Mouse (Mus musculus) thymus, postnatal 25 days (tissue): ENCODE results near the gene Nin.
"Not testable (repeated sequence)": the region's sequence is repeated elsewhere in the genome, so short reads cannot be mapped to it uniquely, and the experiment has no call there.

Source experiments
- DNase-seq: peaks from one replicate; pipeline ENCODE4 v3.0.0; 2022

The Nin gene

DNA sequence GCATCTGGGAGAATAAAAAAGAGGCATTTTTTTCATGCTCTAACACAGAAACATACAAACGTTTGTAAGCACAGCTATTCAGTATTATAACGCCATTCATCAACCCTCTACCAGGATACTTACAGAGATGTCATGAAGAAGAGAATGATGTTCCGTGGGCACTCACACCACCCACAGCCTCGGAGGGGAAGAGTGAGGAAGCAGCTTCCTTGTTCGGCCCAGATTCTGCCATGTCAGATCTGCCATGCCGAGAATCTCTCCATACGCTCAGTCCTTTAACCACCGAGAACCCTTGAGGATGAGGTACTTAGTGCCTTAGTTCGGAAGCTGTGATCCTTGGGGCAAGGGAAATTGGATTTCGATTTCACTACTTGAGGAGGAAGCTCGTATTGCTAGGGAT lies at the start of gene Nin:
TSS of gene Nin (minus strand) at position 367 of the 400 bp plus-strand sequence.
- DNase-seq: no peak

DNA sequence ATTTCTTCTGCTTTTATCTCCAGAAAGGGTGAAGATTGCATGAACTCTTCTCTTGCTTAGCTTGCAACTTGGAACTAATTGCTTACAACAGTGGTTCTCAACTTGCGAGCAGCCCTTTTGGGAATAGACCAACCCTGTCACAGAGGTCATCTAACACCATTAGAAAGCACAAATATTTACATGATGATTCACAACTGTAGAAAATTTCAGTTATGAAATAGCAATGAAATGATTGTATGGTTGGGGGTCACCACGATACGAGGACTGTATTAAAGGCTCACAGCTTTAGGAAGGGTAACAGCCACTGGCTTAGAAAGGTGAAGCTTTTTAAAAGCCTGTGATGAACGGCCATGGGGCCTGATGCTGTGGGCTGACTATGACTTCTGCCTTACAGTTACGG lies 47.5 kb upstream of the Nin start:
- no peak for DNase-seq

DNA sequence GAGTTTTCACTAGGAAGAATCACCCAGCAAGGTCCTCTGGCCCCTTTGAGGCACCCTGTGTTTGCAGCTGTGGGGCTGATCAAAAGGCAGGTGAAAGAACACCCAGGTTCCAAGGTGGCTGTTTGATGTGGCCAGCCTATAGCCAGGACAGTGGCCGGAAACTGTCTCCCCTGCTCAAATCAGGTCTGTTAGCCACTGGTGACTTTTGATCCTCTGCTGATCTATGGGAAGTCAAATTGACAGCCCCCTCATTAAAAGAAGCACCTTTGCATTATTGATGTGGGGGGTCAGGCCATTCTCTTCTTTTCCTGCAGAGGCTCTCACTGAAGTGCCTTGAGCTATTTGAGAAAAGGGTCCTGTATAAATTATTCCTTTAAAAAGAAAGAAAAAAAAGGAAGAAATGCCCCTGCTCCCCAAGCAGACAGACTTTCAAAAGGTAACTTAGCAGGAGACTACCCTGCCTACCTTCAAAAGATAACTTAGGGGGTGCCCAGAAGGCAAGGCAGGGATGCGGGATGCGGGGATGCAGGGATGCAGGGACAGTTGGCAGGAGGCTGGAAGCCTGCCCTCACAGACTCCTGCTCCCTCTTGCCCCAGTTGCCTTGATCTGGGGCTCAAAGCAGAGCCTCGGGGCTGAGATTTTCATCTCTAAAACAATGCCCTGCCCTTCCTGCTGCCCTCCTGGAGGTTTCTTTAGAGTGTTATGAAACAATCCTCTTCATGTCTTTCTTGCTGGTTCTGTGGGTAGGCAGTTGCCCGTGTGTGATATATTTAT lies 44.0 kb upstream of the Nin start:
- no peak for DNase-seq

DNA sequence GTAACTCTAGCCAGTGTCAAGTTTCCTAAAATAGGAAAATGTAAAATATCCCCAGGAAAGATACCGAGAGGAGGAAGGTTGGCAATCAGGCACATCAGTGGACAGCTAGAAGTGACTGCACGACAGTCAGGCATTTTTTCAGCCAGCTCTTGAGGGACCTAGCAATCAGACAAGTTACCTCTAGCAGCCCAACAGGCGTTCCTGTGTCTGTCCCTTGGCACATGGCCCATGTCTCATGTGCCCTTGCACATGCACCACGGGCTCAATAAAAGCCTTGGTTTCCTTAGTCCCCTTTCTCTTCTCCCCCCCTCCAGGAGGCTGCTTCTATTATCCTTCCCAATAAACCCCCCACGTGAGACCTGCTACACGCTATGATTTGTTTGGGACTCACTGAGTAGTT lies 42.7 kb upstream of the Nin start:
- DNase-seq: no peak

DNA sequence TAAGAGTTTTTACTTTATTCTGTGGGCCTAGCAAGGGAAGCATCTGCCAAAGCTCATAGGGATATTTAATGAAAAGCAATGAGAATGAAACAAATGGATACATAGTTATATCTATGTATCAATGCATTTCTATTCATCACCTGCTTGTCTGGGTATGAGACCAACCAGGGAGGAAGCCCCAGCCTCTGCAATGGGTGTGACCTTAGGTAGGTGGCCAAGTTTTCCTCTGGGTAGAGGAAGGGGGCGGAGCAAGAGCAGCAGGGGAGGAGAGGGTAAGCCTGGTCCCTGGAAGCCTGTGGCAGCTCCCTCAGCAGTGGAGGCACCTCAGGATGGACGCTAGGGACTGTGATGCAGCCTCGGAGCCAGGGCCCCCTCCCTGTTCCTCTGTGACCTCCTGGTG lies 40.3 kb upstream of the Nin start, which contains the start of gene Abhd12b:
TSS of gene Abhd12b (plus strand) at position 301 of the 400 bp plus-strand sequence.
- no peak for DNase-seq

DNA sequence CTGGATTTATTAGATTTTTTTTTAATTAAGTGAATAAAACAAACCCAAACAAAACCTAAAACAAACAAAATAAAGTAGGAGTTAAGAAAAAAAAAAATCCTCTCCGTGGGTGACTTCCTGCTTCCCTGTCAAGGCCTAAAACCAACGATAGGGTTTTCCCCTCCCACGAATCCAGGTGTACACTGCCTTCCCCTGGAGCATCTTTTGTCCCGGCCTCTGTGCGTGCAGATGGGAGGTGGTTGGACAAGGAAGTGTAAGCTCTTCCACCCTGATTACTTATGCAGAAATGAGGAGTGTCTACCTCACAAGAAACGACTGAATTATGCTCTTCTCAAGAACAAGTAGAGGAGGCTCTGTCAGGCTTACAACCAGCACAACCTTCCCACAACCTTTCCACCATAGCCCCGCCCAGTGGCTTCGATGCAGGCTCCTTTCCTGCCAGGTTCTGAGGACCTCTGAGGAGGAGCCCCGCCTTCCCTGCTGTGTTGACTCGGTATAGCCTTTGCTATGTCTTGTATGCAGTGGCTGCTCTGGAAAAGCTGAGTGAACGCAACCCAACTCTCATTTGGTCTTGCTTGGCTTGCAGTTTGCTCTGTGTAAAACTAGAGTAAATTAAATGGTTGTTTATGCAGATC lies 35.2 kb upstream of the Nin start:
- peak; percentile 65 for DNase-seq

DNA sequence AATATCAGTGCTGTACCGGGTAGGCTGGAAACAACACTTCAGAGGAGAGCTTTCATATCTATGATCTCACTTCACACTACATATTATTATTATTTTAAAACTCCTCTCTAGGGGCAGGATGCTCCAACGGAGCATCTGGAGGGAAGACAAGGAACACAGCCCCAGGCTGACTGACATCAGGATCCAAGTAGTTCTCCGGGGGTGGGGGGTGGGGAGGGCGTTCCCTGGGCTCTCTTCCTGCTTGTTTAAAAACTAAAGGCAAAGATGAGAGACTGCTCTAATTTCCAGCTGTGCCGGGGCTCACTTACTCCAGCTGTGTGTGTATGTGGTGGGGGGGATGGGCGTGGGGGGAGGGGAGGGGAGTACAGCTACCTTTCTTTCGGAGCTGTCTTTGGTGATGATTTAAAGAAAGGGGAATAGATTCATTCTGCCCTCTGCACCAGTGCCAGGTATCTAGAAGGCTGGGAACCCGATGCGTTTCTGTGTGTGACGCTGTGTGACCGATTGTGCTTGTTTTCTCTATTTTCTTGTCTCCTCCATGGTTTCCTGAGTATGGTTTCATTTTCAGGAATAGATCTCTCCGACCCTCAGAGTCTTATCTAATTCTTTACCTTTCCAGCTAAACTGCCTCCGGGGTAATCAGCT lies 34.6 kb upstream of the Nin start:
- peak; percentile 14 for DNase-seq

DNA sequence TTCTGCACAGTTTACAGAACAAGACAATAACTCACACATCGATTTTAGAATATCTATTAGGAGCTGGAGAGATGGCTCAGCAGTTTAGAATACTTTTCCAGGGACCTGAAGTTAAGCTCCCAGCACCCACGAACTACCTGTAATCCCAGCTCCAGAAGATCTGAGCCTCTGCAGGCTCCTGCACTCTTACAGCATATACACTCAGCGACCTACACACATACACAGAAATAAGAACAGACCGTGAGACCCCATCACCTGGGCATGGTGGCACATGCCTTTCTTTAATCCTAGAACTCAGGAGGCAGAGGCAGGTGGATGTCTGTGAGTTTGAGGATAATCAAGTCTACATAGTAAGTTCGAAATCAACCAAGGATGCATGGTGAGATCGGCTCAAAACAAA lies 32.1 kb upstream of the Nin start:
- DNase-seq: no peak

DNA sequence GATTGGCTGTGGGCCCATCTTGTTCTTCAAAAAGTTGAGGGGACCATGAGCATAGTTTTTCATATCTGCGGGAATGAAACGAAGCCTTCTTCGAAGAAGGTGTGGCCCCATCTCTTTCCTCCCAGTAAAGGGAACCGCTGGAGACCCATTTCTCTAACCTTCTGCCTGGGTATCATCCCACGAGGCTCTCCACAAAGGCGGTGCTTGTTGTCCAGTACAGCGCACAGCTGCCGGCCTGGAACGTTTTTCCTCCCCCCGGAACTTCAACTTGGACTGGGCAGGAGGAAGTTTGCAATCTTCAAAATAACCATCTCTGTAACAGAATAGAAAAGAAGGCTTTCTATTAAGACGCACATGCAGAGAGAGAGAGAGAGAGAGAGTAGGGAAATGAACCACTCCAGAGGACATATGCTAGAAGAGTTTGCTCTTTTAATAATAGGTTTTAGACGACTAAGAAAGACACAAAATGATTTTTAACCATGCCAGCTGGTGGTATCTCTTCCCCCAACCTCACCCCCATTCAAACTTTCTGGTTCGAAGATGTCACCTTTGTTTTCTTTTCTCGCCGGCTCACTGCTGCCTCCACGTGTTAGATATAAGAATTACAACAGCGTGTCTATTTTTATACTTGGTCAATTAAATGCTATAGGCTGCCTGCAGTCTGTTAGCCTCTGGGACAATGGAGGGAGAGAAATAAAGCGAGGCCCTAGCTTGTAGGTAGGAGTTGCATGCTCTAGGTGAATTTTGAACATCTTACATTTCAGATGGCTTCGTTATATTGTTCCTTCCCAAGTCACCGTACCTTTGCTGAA lies 31.3 kb upstream of the Nin start:
- DNase-seq: peak; percentile 76

DNA sequence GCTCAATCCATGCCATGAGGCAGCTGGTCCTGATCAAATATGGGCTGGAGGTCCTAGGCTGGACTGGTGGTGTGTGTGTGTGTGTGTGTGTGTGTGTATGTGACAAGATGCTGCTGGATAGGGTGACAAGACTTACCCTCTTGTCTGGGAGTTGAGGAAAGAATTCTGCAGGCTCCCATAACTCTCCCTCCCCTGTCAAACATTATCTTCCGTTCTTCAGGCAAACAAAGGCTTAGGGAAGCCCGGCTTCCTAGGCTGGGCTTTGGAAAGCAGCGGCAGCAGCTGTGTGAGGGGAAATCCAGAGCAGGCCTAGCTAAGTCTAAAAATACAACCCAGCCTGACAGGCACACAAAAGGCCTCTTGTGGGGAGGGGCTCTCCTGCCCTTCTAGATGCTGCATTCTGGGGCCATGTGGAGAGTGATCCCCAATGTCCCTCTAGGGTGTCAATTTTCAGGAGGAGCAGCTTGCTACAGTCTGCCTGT lies 30.6 kb upstream of the Nin start:
- not testable (repeated sequence) for DNase-seq

DNA sequence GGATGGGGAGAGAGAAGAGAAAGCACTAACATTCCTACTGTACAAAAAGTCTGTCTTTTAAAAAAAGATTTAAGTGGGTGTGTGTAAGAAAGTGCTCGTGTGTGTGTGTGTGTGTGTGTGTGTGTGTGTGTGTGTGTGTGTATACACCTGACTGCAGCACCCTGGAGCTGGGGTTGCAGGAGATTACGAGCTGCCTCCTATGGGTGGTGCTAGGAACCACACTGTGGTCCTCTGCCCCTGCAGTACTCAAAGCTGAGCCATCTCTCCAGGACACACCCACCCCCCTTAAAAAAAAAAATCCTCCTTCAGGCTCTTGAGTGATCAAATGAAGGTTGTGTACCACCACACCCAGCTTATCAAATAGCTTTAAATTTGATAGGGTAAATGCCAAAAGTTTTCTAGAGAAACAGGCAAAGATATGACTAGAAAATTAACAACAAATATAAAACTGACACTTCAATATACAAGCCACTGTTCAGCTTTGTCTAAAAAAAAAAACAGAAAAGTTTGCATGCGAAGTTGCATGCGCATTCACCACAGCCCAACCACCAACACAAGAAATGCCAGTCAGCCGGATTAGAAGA lies 27.6 kb upstream of the Nin start:
- DNase-seq: no peak

DNA sequence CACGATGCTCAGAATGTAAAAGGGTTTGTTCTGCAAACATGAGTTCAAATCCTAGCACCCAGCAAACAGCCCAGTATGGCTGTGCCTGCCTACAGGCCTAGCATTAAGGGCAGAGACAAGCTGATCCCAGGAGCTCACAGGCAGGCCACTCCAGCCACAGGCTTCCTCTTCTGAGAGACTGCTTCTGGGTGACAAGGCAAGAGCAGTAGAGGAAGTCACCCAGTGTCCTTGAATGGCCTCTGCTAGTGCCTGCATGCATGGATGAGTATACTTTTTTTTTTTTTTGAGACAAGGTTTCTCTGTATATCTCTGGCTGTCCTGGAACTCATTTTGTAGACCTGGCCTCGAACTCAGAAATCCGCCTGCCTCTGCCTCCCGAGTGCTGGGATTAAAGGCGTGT lies 27.0 kb upstream of the Nin start:
- no peak for DNase-seq

DNA sequence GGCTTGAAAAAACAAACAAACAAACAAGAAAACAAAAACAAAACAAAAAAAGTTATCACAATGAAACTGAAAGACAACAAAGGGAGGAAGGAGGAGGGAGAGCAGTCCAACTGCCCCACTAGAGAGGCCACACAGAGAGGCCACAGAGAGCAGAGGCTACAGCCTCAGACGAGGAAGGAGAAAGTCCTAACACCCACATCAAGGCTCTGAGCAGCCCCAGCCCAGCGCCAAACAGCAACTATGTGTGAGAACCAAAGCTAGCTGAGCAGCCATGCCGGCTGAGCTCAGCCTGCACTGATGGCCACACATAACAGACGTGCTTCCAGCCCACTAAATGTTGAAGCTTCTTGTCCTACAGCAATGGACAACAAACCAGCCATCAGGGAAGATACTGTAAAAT lies 26.4 kb upstream of the Nin start:
- DNase-seq: no peak

DNA sequence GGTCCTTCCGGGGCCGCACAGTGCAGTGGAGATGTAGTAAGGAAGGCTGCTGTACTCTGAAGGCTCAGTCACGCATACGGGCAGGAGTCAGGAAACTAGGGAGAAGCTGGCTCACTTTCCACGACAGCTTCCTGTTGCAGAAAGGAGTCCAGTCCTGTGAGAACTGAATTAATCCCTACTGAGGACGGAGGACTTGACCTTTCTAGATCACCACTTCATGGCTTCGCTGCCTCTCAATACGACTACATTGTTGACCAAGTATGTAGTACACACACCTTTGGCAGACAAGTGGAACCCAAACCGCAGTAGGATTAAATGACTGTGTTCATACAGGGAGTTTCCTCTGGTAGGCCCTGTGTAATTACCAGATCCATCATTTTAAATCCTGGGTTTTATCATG lies 24.1 kb upstream of the Nin start:
- no peak for DNase-seq

DNA sequence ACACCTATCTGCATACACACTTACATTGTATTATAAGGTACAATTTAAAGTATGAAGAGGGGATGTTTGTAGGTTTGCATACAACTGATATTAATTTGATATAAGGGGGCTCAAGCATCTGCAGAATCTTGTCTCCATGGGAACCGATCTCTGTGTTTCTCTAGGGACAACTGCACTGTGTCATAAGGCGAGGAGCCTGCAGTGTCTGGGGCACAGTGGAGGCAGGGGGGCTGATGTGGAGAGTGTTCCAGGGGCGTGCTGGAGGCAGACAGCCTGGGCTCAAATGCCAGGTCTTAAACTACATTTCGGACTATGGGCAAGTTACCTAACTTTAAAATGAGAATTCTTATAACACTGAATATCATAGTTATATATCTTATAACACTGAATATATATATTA lies 23.6 kb upstream of the Nin start:
- no peak for DNase-seq

DNA sequence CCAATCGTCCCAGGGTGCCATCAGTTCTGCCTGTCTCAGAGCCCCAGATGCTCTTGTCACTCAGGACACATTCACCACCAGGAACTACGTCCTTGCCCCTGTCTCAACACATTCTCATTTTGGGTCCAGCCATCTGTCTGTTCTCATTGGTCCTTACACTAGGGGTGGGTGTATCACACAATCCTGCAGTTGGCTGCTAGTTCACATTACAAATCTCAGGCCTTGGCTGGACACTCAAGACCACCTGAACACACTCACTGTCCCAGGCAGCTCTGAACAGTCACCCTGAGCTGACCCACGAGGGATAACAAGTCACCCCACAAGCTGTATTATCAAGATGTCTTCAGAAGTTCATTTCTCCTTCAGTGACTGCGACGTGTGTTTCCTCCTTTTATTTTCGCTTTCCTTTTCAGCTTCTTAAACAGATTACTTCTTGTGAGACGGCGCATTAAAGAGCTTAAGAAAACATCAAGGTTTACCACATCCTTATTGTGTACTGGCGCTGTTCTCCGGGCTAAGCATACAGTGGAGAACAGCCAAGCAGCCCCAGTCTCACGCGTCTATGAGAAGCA lies 22.8 kb upstream of the Nin start:
- peak; percentile 71 for DNase-seq

DNA sequence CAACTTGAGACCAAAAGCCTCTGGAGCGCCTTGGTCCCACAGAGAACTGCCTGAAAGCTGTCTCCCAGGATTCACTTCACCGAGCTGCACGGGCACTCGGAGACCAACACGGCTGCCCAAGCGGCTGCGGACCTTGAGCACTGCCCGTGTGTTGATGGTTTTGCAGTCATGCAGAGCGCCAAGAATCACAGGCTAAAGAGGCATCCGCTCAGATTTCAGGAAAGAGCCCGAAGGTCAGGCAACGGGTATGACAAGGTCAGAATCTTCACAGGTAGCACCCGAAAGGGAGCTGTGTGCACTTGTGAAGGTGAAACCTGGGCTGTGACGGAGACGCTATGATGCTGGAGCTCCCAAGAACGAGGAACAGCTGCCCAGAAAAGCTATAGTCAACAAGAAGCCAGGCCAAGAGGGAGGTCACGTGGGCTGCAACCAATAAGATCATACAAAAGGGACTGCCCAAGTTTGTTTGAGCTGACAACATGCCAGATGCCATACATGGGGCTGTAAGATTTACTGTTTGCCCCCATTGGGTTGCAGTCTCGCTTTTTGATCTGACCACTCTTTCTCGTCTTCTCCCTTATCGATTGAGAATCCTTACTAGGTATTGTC lies 21.2 kb upstream of the Nin start:
- no peak for DNase-seq

DNA sequence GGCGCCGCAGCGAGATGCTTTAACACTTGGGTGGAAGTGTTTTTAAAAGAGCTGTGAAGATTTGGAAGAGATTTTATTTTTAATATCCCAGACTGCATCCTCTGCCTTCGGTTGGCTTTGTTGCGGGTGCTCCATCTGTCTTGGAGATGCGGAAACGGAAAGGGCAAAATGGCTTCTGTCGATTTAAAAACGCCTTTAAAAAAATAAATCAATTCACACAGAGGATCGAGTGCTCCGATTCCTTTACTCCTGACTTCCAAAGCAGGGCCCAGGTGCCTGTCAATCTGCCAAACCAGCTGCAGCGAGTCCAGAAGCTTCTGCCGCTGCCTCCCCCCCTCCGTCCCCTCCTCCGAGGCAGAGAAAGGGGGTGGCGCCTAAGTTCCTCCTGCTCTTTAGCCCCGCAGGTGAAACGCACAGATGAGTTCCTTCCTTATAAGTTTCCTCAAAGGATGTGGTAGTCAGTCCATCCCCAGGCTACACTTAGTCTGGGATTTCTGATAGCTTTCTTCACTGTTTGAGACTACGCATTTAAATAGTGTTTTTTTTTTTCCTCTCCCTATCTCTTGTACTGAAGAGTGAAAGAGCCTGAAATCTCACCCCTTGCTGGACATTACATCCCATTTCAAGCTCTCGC lies 17.6 kb upstream of the Nin start:
- DNase-seq: peak; percentile 55

DNA sequence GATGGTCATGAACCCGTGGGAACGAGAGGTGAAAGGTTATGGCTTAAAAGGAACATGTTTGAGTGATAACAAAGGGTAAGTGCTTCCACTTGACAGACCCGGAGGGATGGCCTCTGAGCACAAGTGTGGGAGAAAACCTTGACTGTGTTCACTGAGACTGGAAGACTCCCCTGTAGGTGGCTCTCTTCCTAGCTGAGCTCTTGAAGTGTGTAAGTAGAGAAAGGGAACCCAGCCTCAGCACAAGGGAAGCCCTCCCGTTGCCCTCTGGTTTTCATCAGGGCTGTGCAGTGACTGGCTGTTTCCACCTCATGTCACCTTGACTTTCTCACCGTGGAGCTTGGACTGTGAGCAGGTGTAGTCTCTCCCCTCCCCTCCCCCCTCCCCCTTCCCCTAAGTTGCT lies 15.6 kb upstream of the Nin start:
- DNase-seq: peak; percentile 53

DNA sequence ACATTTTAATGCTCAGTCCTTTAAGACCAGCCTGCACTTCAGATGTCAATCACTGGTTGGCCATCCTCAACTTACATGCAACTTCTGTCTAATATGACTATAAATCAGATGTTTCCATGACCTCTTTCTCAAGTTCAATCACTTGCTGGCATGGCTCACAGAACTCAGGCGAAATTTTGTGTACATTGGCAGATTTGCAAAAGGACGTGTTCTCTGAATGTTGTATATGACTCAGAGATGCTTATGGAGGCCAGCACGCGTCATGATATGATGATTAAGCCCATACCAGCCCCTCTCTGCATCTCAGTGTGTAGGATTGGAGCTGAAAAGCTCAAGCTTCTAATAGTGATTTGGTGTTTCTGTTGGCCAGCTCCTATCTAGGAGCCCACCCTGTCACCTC lies 13.1 kb upstream of the Nin start:
- DNase-seq: no peak

DNA sequence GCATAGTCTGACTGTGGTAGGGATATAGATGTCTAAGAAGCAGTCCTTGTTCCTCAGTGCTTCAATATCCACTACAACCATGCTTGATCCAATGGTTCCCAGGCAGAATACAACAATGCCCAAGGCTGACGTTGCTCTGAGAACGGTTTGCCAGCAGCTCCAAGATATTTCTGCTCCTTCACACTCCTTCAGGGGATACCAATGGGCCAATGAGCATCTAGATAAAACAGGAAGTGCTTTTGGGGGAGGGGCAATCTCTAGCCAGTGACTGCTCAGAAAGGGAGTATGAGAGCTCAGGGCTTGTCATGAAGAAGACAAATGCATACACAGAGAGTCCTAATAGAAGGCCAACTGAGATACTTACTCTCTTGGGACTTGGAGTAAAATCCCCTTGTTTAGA lies 6.0 kb upstream of the Nin start:
- peak; percentile 35 for DNase-seq
